Mouse (Mus musculus): ENCODE measurements around the gene Cog6. TPM values are rescaled to one million over a fixed set of nuclear protein-coding genes. Genes with fewer than 3 reads are reported as not detected.

Gene Cog6
- total and polyA plus RNA-seq, 3 experiments, result 37.1 to 59.6 (median 48.3) TPM

GRCm38 (mm10) chr3:52956236-52956635 lies 60.8 kb downstream of the Cog6 start:
- Histone ChIP-seq H3K27me3 (ENCODE audit: control insufficient read depth, insufficient read depth, low read length) (no peaks in the 10 kb centered on the region), H3K27ac (peak overlapping the region; percentile 63; the same call in 1 of the 2 replicates), H3K79me2 (replicated peaks; ENCODE audit: control insufficient read depth, insufficient read depth, low read length) (no peaks in the 10 kb centered on the region), H3K4me1 (ENCODE audit: control insufficient read depth, insufficient read depth, low read length) (peaks cover 13% of the 10 kb centered on the region), H3K9ac (ENCODE audit: low read depth, low read length) (no peak overlapping the region), H3K4me3 (no peak overlapping the region), H3K36me3 (ENCODE audit: control insufficient read depth, insufficient read depth, low read length) (peaks cover 3% of the 10 kb centered on the region)
- peak in 1 of 2 experiments; percentile 31 for DNase-seq
- TF ChIP-seq CTCF (IDR thresholded peaks at IDR 0.05) (no peak), EP300 (IDR thresholded peaks at IDR 0.05; ENCODE audit: insufficient read depth, low read depth, low read length) (no peak), POLR2A (IDR thresholded peaks at IDR 0.05; ENCODE audit: insufficient read depth, low read depth, low read length) (no peak)
- WGBS, result 45% methylated on average over 11 of the region's 11 CpGs
- intact Hi-C loops (cut with DNase I), result loop anchor here (5.0 kb wide), 1 partner anchor 114 kb away; no protein-coding TSS in a partner anchor

GRCm38 (mm10) chr3:52955481-52956019 lies 61.5 kb downstream of the Cog6 start:
- DNase-seq, result peak; percentile 39 to 47
- Histone ChIP-seq H3K4me3 (no peak overlapping the region), H3K4me1 (ENCODE audit: control insufficient read depth, insufficient read depth, low read length) (peaks cover 13% of the 10 kb centered on the region), H3K27me3 (ENCODE audit: control insufficient read depth, insufficient read depth, low read length) (no peaks in the 10 kb centered on the region), H3K9ac (ENCODE audit: low read depth, low read length) (no peak overlapping the region), H3K79me2 (replicated peaks; ENCODE audit: control insufficient read depth, insufficient read depth, low read length) (no peaks in the 10 kb centered on the region), H3K27ac (peak overlapping the region; percentile 63), H3K36me3 (ENCODE audit: control insufficient read depth, insufficient read depth, low read length) (peaks cover 3% of the 10 kb centered on the region)
- intact Hi-C loops (cut with DNase I), result loop anchor here (5.0 kb wide), 1 partner anchor 113 kb away; no protein-coding TSS in a partner anchor
- TF ChIP-seq CTCF (IDR thresholded peaks at IDR 0.05), result no peak
- no peak for TF ChIP-seq POLR2A (IDR thresholded peaks at IDR 0.05; ENCODE audit: insufficient read depth, low read depth, low read length)
- no peak for TF ChIP-seq EP300 (IDR thresholded peaks at IDR 0.05; ENCODE audit: insufficient read depth, low read depth, low read length)
- WGBS, result 5% methylated on average over 10 of the region's 10 CpGs

- WGBS, result 55% methylated on average over 9 of the region's 9 CpGs
Measured at GRCm38 (mm10) chr3:52954656-52955055, 62.4 kb downstream of the Cog6 start.

GRCm38 (mm10) chr3:52953831-52954230 lies 63.2 kb downstream of the Cog6 start:
- H3K4me1 ChIP-seq (ENCODE audit: control insufficient read depth, insufficient read depth, low read length), result peaks cover 13% of the 10 kb centered on the region
- H3K4me3 ChIP-seq, result no peak overlapping the region
- H3K27ac ChIP-seq, result peak overlapping the region; percentile 73
- H3K79me2 ChIP-seq (replicated peaks; ENCODE audit: control insufficient read depth, insufficient read depth, low read length), result no peaks in the 10 kb centered on the region
- WGBS, result 27% methylated on average over 1 of the region's 1 CpGs
- no peaks in the 10 kb centered on the region for H3K27me3 ChIP-seq (ENCODE audit: control insufficient read depth, insufficient read depth, low read length)
- 0 out of 2 replicates have a peak, but pooled peaks have one; percentile 19 for TF ChIP-seq EP300 (IDR thresholded peaks at IDR 0.05; ENCODE audit: insufficient read depth, low read depth, low read length)
- TF ChIP-seq CTCF (IDR thresholded peaks at IDR 0.05), result no peak
- no peak overlapping the region for H3K9ac ChIP-seq (ENCODE audit: low read depth, low read length)
- peak in 1 of 2 experiments; percentile 53 for DNase-seq
- H3K36me3 ChIP-seq (ENCODE audit: control insufficient read depth, insufficient read depth, low read length), result peaks cover 3% of the 10 kb centered on the region
- intact Hi-C loops (cut with DNase I), result loop anchor here (1.0 kb wide), 2 partner anchors 502 to 550 kb away; no protein-coding TSS in a partner anchor

More at GRCm38 (mm10) chr3:52954656-52955055, 62.4 kb downstream of the Cog6 start:
- H3K4me1 ChIP-seq (ENCODE audit: control insufficient read depth, insufficient read depth, low read length), result peaks cover 13% of the 10 kb centered on the region
- 0 out of 2 replicates have a peak, but pooled peaks have one; percentile 16 for TF ChIP-seq POLR2A (IDR thresholded peaks at IDR 0.05; ENCODE audit: insufficient read depth, low read depth, low read length)
- peak; percentile 94 for TF ChIP-seq EP300 (IDR thresholded peaks at IDR 0.05; ENCODE audit: insufficient read depth, low read depth, low read length)
- TF ChIP-seq CTCF (IDR thresholded peaks at IDR 0.05), result no peak
- H3K79me2 ChIP-seq (replicated peaks; ENCODE audit: control insufficient read depth, insufficient read depth, low read length), result no peaks in the 10 kb centered on the region
- H3K27me3 ChIP-seq (ENCODE audit: control insufficient read depth, insufficient read depth, low read length), result no peaks in the 10 kb centered on the region
- DNase-seq, result peak; percentile 63 to 78
- H3K9ac ChIP-seq (ENCODE audit: low read depth, low read length), result no peak overlapping the region
- no peak overlapping the region for H3K4me3 ChIP-seq
- intact Hi-C loops (cut with DNase I), result loop anchor here (1.0 to 5.0 kb wide), 3 partner anchors 112 to 550 kb away; no protein-coding TSS in a partner anchor
- peak overlapping the region; percentile 73 for H3K27ac ChIP-seq
- peaks cover 3% of the 10 kb centered on the region for H3K36me3 ChIP-seq (ENCODE audit: control insufficient read depth, insufficient read depth, low read length)

- TF ChIP-seq EP300 (IDR thresholded peaks at IDR 0.05; ENCODE audit: insufficient read depth, low read depth, low read length), result no peak
- no peak for TF ChIP-seq CTCF (IDR thresholded peaks at IDR 0.05)
- no peak for TF ChIP-seq POLR2A (IDR thresholded peaks at IDR 0.05; ENCODE audit: insufficient read depth, low read depth, low read length)
Measured at GRCm38 (mm10) chr3:52948824-52949223, 68.2 kb downstream of the Cog6 start.

GRCm38 (mm10) chr3:52947444-52947843 lies 69.6 kb downstream of the Cog6 start:
- Histone ChIP-seq H3K79me2 (replicated peaks; ENCODE audit: control insufficient read depth, insufficient read depth, low read length) (no peaks in the 10 kb centered on the region), H3K27me3 (ENCODE audit: control insufficient read depth, insufficient read depth, low read length) (no peaks in the 10 kb centered on the region), H3K27ac (no peak overlapping the region), H3K4me3 (no peak overlapping the region), H3K4me1 (ENCODE audit: control insufficient read depth, insufficient read depth, low read length) (peaks cover 2% of the 10 kb centered on the region; the same call in 1 of the 2 replicates), H3K9ac (ENCODE audit: low read depth, low read length) (no peak overlapping the region), H3K36me3 (ENCODE audit: control insufficient read depth, insufficient read depth, low read length) (no peaks in the 10 kb centered on the region)
- WGBS, result 74% methylated on average over 5 of the region's 5 CpGs
- no peak for TF ChIP-seq CTCF (IDR thresholded peaks at IDR 0.05)
- no peak for TF ChIP-seq POLR2A (IDR thresholded peaks at IDR 0.05; ENCODE audit: insufficient read depth, low read depth, low read length)
- TF ChIP-seq EP300 (IDR thresholded peaks at IDR 0.05; ENCODE audit: insufficient read depth, low read depth, low read length), result no peak
- intact Hi-C loops (cut with DNase I), result loop anchor here (10.0 kb wide), 1 partner anchor 1393 kb away; no protein-coding TSS in a partner anchor
- no peak for DNase-seq

More at GRCm38 (mm10) chr3:52948824-52949223, 68.2 kb downstream of the Cog6 start:
- intact Hi-C loops (cut with DNase I), result loop anchor here (10.0 kb wide), 1 partner anchor 1394 kb away; no protein-coding TSS in a partner anchor
- Histone ChIP-seq H3K4me3 (no peak overlapping the region), H3K79me2 (replicated peaks; ENCODE audit: control insufficient read depth, insufficient read depth, low read length) (no peaks in the 10 kb centered on the region), H3K27ac (no peak overlapping the region), H3K36me3 (ENCODE audit: control insufficient read depth, insufficient read depth, low read length) (no peaks in the 10 kb centered on the region), H3K27me3 (ENCODE audit: control insufficient read depth, insufficient read depth, low read length) (no peaks in the 10 kb centered on the region), H3K4me1 (ENCODE audit: control insufficient read depth, insufficient read depth, low read length) (peaks cover under 1% of the 10 kb centered on the region; the same call in 1 of the 2 replicates), H3K9ac (ENCODE audit: low read depth, low read length) (no peak overlapping the region)
- DNase-seq, result no peak
- WGBS, result 60% methylated on average over 5 of the region's 5 CpGs

Measured in heart, adult 2 months (tissue).